Mouse (Mus musculus) small intestine, adult 2 months (tissue): Measurements from ENCODE around the gene Sema5a.

Source experiments
- CTCF ChIP-seq: fragments of 200-500 bp; IDR thresholded peaks from 2 replicates; pipeline ENCODE4 v1.5.1; 2012; ENCODE audit warnings: low read depth, mild to moderate bottlenecking, control low read depth, inconsistent platforms, low read length, moderate library complexity, mixed read lengths; ENCODE audit not compliant: insufficient replicate concordance, insufficient read length; ENCODE audit errors: extremely low read depth
- POLR2A ChIP-seq: fragments of 200-500 bp; IDR thresholded peaks from 2 replicates; pipeline ENCODE4 v1.6.1; 2012; ENCODE audit warnings: low read depth, mild to moderate bottlenecking, control low read depth, inconsistent platforms, low read length, moderate library complexity

DNA sequence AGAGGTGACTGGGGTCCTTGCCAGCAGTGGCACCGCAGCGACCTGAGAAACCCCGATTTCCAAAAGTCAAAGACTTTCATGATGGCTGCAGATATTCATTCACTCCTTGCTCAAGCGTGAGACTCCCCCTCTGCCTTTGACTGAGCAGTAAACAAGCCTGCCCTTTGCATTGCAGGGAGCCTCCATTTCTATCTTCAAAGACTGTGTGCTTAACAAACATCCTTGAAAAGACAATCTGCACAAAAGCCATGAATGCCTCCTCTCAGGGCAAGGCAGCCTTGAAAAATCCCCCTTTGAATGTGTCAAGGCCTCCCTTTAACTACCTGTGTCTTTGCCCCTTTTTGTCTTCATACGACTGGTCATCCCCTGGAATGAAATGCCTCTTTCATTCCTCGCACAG, 51.9 kb downstream of the Sema5a start:
- TF ChIP-seq POLR2A = no peak
- no peak for TF ChIP-seq CTCF
